Mouse (Mus musculus) ES-Bruce4 (cell line): ENCODE results near the gene 1190005I06Rik. TPM values are rescaled to one million over a fixed set of nuclear protein-coding genes. Genes with fewer than 3 reads are reported as not detected.

Source experiments
- H3K27ac ChIP-seq: 2 replicates; pipeline ENCODE4 v1.5.1; 2012; ENCODE audit warnings: low read length, inconsistent platforms; ENCODE audit not compliant: insufficient read depth
- H3K27me3 ChIP-seq: 2 replicates; pipeline ENCODE4 v1.6.1; 2012; ENCODE audit warnings: mild to moderate bottlenecking, low read length, inconsistent platforms; ENCODE audit not compliant: control insufficient read depth, poor library complexity, insufficient read depth, severe bottlenecking
- H3K36me3 ChIP-seq: 2 replicates; pipeline ENCODE4 v1.6.1; 2012; ENCODE audit warnings: inconsistent platforms, mild to moderate bottlenecking, low read length, moderate library complexity; ENCODE audit not compliant: control insufficient read depth, poor library complexity, insufficient read depth, severe bottlenecking
- H3K4me1 ChIP-seq: one replicate; pipeline ENCODE4 v1.8.1; 2011; ENCODE audit warnings: low read length; ENCODE audit not compliant: control insufficient read depth, insufficient read depth
- H3K4me3 ChIP-seq: 2 replicates; pipeline ENCODE4 v1.5.1; 2011; ENCODE audit warnings: low read depth, mild to moderate bottlenecking, low read length
- H3K9ac ChIP-seq: 2 replicates; pipeline ENCODE4 v1.6.1; 2012; ENCODE audit warnings: low read depth, mild to moderate bottlenecking, inconsistent platforms; ENCODE audit not compliant: poor library complexity, severe bottlenecking
- H3K9me3 ChIP-seq: replicated peaks from 2 replicates; pipeline ENCODE4 v1.6.1; 2012; ENCODE audit warnings: mild to moderate bottlenecking, low read length, inconsistent platforms; ENCODE audit not compliant: control insufficient read depth, poor library complexity, insufficient read depth, severe bottlenecking
- CTCF ChIP-seq: IDR thresholded peaks from one replicate; pipeline ENCODE4 v1.8.1; 2011; ENCODE audit warnings: low read depth, low read length
- EP300 ChIP-seq: IDR thresholded peaks from 2 replicates; pipeline ENCODE4 v1.6.1; 2011; ENCODE audit warnings: low read depth, low read length; ENCODE audit not compliant: insufficient read depth
- POLR2A ChIP-seq: IDR thresholded peaks from one replicate; pipeline ENCODE4 v1.8.1; 2011; ENCODE audit warnings: low read length; ENCODE audit not compliant: insufficient read depth
- polyA plus RNA-seq: library from polyadenylated mRNA; stranded (reverse); fragments of >200 nt; gene quantifications from 2 replicates; pipeline ENCODE4 v1.2.4, GENCODE M21; 2011; ENCODE audit warnings: low read depth; ENCODE audit not compliant: missing spikeins, insufficient read depth, insufficient read length

The 1190005I06Rik gene
- polyA plus RNA-seq, 1 experiment: 12.4 TPM

- Histone ChIP-seq H3K27me3 (no peaks in the 10 kb centered on the region), H3K27ac (no peak overlapping the region), H3K36me3 (peaks cover 76% of the 10 kb centered on the region), H3K9ac (no peak overlapping the region), H3K4me1 (peaks cover 3% of the 10 kb centered on the region), H3K9me3 (no peaks in the 10 kb centered on the region), H3K4me3 (no peak overlapping the region)
- TF ChIP-seq POLR2A: no peak
- TF ChIP-seq CTCF: peak; percentile 87
Observed at GRCm38 (mm10) chr8:120569939-120570715, 77.3 kb downstream of the 1190005I06Rik start.

DNA sequence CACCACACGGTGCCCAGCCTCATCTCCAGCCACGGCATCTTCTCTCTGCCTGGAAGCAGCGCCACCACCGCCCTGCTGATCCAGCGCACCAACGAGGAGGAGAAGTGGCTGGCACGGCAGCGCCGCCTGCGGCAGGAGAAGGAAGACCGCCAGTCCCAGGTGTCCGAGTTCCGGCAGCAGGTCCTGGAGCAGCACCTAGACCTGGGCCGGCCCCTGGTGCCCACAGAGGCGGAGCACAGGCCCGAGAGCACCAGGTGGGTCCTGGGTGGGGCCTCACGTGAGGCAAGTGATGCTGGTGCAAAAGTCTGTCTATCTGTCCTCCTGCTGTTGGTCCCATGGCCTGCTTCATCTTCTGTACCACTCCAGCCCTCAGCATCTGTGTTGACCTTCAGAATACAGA, 78.3 kb downstream of the 1190005I06Rik start:
- Histone ChIP-seq H3K4me1 (no peaks in the 10 kb centered on the region), H3K27me3 (no peaks in the 10 kb centered on the region), H3K9ac (no peak overlapping the region), H3K9me3 (no peaks in the 10 kb centered on the region), H3K4me3 (no peak overlapping the region), H3K36me3 (peaks cover 69% of the 10 kb centered on the region), H3K27ac (no peak overlapping the region)
- TF ChIP-seq CTCF (no peak), POLR2A (no peak), EP300 (no peak)

GRCm38 (mm10) chr8:120568164-120568798, 79.2 kb downstream of the 1190005I06Rik start:
- TF ChIP-seq EP300: no peak
- no peak for TF ChIP-seq POLR2A
- Histone ChIP-seq H3K4me3 (peak overlapping the region; percentile 2; the same call in 1 of the 2 replicates), H3K27me3 (no peaks in the 10 kb centered on the region), H3K4me1 (no peaks in the 10 kb centered on the region), H3K36me3 (peaks cover 66% of the 10 kb centered on the region), H3K9me3 (no peaks in the 10 kb centered on the region), H3K9ac (no peak overlapping the region), H3K27ac (no peak overlapping the region)

GRCm38 (mm10) chr8:120567731-120568130, 79.7 kb downstream of the 1190005I06Rik start:
- no peak overlapping the region for H3K27ac ChIP-seq
- peak overlapping the region; percentile 2; the same call in 1 of the 2 replicates for H3K4me3 ChIP-seq
- H3K4me1 ChIP-seq: no peaks in the 10 kb centered on the region
- H3K9ac ChIP-seq: no peak overlapping the region
- peaks cover 64% of the 10 kb centered on the region for H3K36me3 ChIP-seq
- no peaks in the 10 kb centered on the region for H3K9me3 ChIP-seq
- no peaks in the 10 kb centered on the region for H3K27me3 ChIP-seq
- TF ChIP-seq POLR2A (no peak), CTCF (no peak), EP300 (no peak)

DNA sequence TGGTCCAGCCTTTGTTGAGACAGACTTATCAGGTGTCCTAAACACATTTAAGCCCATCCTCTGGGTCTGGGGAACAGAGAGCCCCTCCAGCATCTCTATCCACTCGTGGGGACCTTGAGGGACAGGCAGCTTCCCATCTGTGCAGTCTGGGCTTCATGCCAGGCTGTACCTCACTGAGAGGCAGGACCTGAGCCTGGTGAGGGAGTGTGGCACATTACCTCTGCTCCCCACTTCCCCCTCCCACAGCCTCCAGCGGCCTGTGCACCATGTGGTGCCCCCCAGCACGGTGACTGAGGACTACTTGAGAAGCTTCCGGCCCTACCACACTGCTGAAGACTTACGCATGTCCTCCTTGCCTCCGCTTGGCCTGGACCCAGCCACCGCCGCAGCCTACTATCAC, 80.8 kb downstream of the 1190005I06Rik start:
- peaks cover 56% of the 10 kb centered on the region for H3K36me3 ChIP-seq
- H3K9ac ChIP-seq: no peak overlapping the region
- no peaks in the 10 kb centered on the region for H3K27me3 ChIP-seq
- H3K9me3 ChIP-seq: no peaks in the 10 kb centered on the region
- H3K4me1 ChIP-seq: no peaks in the 10 kb centered on the region
- no peak for TF ChIP-seq POLR2A
- no peak overlapping the region for H3K27ac ChIP-seq
- H3K4me3 ChIP-seq: no peak overlapping the region

GRCm38 (mm10) chr8:120565151-120565711, 82.2 kb downstream of the 1190005I06Rik start:
- TF ChIP-seq CTCF (no peak), EP300 (no peak), POLR2A (no peak)
- Histone ChIP-seq H3K4me1 (peaks cover 5% of the 10 kb centered on the region), H3K9me3 (no peaks in the 10 kb centered on the region), H3K36me3 (peaks cover 46% of the 10 kb centered on the region), H3K4me3 (no peak overlapping the region), H3K27ac (no peak overlapping the region), H3K27me3 (no peaks in the 10 kb centered on the region), H3K9ac (no peak overlapping the region)
